Mouse (Mus musculus): ENCODE results near the gene Axin1.

The Axin1 gene

DNA sequence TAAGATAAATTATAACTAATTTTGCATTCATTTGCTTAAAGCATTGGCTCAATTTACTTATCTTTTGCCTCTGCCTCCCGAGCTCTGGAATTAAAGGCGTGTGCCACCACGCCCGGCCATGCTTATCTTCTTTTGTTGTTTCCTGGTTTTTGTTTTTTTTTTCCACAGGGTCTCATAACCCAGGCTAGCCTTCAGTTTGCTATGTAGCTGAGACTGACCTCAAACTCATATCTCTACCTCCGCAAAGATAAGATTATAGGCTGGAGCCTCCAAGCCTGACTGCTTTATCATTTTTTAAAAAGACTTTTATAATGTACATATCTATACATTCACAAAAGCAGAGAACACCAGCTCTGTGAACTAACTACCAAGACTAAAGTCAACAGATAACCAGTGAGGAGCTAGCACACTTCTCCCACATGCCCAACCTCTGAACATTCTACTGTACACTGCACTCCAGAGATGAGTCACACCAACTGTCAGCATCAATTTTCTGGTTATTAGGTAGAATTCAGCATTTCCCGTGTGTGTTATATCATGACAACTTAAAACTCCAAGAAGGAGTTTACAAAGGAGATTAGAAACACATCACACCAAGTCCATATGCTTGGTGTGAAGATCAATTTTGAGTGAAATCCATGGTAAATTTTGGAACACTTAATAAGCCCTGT lies 101.8 kb downstream of the Axin1 start:
- DNase-seq (ENCODE audit: low spot score): no peak

DNA sequence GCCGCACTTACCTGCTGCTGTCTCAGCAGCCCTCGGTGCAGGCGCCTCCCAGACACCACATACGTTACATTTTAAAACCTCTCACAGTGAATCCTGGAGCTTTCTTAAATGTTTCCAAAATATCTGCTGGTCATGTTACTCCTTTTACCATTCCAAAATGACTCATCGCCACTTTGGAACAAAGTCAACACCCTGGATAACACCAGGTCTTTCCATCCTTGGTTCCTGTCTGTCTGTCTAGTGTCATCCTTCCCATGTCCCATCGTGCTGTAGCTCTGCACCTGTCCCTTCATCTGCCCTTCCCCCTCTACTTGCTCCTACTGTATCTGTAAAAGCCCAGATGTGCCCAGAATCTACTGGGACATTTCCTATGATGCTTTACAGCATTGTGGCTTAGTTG lies 102.5 kb downstream of the Axin1 start:
- no peak for DNase-seq (ENCODE audit: low spot score)

DNA sequence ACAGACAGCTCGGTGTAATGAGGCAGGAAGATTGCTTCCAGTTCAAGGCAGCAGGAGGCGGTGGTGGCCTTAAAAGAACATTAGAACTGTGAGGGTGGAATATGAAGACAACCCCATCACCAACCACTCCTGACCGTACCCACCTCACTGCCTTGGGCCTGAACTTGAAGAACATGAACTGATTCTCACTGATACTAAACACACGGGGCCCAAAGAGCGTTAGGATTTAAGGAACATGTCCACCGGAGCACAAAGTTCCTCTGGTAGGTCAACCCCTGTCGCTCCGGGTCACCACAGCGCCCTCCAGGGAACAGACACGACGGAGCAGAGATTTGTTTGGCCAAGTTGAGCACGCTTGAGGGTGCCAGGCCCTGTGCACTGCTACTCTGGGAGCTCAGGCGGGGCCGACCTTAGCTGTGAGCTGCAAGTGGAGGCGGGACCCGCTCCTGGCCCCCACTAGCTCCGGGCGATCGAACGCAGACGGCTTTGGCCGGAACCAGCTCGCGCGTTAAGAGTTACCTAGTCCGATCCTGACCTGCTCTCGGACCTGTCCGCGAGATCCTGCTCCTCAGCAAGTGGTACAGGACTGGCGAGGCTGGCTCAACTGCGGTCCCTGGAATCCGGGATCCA lies 105.1 kb downstream of the Axin1 start:
- DNase-seq (ENCODE audit: low spot score): peak; percentile 33

DNA sequence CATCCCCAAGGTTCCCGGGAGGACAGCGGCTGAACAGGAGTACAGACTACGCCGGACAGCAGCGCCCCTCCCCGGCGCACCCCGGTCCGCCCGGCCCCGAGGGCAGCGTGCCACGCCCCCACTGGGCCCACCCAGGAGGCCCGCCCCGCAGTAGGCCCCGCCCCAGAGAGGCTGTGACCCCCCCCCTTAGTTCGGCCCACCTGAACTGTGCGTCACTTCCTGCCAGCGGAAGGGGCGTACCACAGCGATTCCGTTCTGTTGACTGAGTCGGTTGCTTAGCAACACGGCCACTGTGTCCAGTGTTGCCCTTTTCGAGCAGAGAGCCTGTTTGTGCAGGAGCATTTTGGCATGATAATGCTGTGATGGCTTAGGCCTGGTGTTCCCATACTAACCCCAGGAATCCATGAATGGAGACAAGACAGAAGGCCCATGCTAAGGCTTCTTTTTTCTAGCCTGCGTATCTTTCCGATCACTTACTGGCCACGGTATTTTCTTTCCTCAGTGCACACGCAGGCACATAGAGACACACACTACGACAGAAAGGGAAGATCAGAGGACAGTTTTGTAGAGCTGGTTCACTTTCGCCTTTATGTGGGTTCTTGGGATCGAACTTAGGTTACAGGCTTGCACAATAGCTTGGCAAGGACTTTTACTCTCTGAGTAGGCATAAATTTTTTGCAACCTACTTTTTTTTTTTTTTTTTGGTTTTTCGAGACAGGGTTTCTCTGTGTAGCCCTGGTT lies 105.8 kb downstream of the Axin1 start, which contains the start of gene Fam234a:
TSS of gene Fam234a (minus strand) at position 142 of the 741 bp plus-strand sequence.
- peak; percentile 83 for DNase-seq (ENCODE audit: low spot score)

All from urinary bladder, postnatal 10 days (tissue).